Mouse (Mus musculus) hematopoietic multipotent progenitor cell, adult 10-12 weeks (in vitro differentiated cells): Measurements from ENCODE around the gene Ldlrad1. TPM values are rescaled to one million over a fixed set of nuclear protein-coding genes. Genes with fewer than 3 reads are reported as not detected.

ENCODE experiments used
- polyA plus RNA-seq: library from polyadenylated mRNA; stranded (reverse); fragments of >175 nt; gene quantifications from 2 replicates; pipeline ENCODE4 v1.2.3, GENCODE M21; 2012; ENCODE audit warnings: low replicate concordance

The Ldlrad1 gene
- polyA plus RNA-seq, result 0.29 TPM in 1 of 2 replicates, not detected in the other

DNA sequence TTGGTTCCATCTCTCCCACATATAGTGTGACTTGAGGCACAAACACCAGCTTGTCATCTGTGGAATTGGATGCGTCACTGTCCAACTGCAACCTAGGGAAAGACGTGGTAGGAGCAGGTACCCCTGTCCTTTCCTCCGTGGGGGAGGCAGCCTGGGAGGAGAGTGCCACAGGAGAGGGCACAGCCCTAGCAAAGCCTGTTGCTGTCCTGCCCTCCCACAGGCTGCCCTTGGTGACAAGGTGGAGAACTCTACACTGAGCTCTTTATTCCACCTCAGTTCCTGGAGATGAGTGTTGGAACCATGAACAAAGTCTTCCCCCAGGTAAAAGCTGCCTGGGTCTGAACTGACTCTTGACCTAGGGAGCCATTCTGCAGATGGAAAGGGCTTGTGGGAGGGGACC, at the start of gene Ldlrad1:
Ldlrad1 (plus strand) TSS at position 301 of the 400 bp plus-strand sequence.

DNA sequence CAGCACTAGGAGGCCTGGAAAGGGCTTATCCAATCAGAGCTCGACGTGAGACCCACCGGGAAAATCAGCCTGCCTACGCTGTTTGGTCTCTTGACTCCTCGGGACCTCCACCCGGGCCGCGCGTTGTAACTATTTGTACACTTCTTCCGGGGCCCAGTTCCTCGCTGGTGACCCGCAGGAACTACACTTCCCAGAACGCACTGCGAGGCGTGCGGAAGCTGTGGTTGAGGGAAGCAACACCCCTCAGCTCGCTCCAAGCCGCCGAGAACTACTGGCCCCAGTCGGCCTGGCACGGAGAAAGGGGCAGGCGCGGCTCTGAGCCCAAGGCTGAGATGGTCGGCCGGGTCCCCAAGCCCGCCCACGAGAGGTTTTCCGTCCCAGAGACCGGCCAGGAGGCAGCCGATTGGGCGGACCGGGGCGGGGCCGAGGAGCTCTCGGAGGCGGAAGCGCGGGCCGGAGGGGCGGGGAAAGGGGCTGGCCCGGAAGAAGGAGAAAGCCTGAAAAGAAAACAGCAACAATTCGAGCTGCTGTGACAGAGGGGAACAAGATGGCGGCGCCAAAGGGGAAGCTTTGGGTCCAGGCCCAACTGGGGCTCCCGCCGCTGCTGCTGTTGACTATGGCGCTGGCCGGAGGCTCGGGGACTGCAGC, 30.7 kb upstream of the Ldlrad1 start, which contains the start of gene Tmem59:
Tmem59 (plus strand) TSS at position 218 of the 648 bp plus-strand sequence.

DNA sequence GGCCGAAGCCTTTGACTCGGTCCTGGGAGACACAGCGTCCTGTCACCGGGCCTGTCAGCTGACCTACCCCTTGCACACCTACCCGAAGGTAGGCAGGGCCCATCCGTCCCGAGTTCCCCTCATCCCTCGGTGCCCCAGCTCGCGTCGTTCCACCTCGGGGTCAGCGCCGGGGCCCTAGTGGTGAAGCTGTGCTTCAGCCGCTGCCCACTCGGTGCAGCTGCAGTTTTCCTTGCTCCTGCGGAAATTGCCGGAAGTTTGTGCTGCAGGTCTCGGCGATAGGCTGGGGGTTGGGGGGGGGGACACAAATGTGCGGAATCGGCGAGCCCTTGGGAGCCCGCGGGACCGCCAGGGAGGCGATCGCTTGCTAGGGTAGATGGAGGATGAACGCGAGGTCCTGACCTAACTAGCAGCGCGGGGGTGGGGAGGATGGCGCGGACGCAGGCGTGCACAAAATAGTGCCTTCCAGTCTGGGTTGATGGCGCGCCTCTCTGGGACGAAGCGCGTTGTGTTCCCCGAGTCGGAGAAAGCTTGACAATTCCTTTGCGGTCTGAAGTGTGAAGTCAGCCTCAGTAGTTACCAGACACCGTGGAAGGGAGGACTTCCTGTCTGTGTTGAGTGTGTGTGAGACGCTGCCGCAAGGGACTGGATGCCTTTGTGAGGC, 30.0 kb upstream of the Ldlrad1 start, which contains the start of gene Tceanc2:
Tceanc2 (minus strand) TSS at position 287 of the 661 bp plus-strand sequence.

DNA sequence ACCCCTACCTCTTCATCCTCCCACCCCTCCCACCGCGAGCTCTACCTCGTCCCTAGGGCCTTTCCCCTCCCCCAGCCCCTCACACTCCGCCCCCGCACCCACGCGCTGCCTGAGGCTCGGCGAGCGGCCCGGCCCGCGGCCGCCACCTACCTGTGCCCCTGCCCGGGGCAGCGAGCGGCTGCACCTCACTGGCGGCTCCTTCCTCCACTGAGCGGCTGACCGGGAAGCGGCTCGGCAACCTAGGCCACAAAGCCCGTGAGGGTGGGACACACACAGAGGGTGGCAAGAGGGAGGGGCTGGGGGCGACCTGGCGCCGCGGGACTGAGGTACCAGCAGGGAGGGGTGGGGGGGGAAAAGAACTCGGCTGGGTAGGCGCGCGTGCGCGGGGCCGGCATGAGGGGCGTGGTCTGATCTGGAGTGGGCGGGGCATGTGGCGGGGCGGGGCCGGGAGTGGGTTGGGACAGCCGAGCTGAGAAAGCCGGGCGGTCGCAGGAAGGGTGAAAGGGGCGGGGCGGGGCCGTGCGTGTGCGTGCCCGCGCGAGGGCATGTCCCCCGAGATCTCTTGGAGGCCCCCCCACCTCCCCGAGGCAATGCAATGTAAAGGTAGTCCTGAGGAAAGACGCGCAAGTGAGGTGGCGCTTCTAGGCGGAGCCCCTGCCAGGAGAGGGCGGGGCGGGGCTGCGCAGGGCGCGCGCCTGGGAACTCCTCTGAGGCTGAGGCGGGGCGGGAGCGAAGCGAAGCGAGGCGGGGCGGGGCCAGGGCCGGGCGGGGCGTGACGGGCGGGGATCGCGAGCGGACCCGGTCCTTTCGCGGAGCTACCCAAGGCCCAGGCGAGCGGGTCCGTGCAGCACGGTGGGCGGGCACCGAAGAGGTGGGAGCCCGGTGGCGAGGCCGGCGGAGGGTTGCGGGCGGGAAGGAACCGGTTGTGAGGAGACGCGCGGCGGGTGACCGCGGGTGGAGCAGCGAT, 44.4 kb downstream of the Ldlrad1 start, which contains the start of the genes Lrrc42 and Hspb11:
Lrrc42 (minus strand) TSS at position 408 of the 967 bp plus-strand sequence.
Hspb11 (plus strand) TSS at position 469 of the 967 bp plus-strand sequence.

Other genes starting within 250 kb of the Ldlrad1 start
- 25.1 and 55.6 TPM in 2 replicates for gene Mrpl37, start 142.3 kb upstream of the Ldlrad1 start, polyA plus RNA-seq
- gene Cyb5rl, start 142.2 kb upstream of the Ldlrad1 start, polyA plus RNA-seq, result 7.5 and 8.0 TPM in 2 replicates
- gene Cdcp2, start 112.3 kb upstream of the Ldlrad1 start, polyA plus RNA-seq, result not detected in 2 replicates
- gene Tmem59, start 30.8 kb upstream of the Ldlrad1 start, polyA plus RNA-seq, result 117 and 377 TPM in 2 replicates
- gene Tceanc2, start 30.1 kb upstream of the Ldlrad1 start, polyA plus RNA-seq, result 20.9 and 31.5 TPM in 2 replicates
- 6.1 and 8.5 TPM in 2 replicates for gene Lrrc42, start 44.4 kb downstream of the Ldlrad1 start, polyA plus RNA-seq
- gene Hspb11, start 44.4 kb downstream of the Ldlrad1 start, polyA plus RNA-seq, result 3.9 and 5.1 TPM in 2 replicates
- gene Dio1, start 98.0 kb downstream of the Ldlrad1 start, polyA plus RNA-seq, result not detected in 2 replicates
- 12.3 and 18.1 TPM in 2 replicates for gene Yipf1, start 105.2 kb downstream of the Ldlrad1 start, polyA plus RNA-seq
- gene Ndc1, start 158.6 kb downstream of the Ldlrad1 start, polyA plus RNA-seq, result 1.6 and 1.9 TPM in 2 replicates
- 0.48 and 0.74 TPM in 2 replicates for gene Glis1, start 225.4 kb downstream of the Ldlrad1 start, polyA plus RNA-seq